Mouse (Mus musculus): Measurements from ENCODE around the gene Lnp1. TPM values are rescaled to one million over a fixed set of nuclear protein-coding genes. Genes with fewer than 3 reads are reported as not detected.
"Not testable (repeated sequence)": the region's sequence is repeated elsewhere in the genome, so short reads cannot be mapped to it uniquely, and the experiment has no call there.

The Lnp1 gene
- polyA plus RNA-seq (2015; fragmentation: Nextera tagmentation; extraction: Ambion mirVana), result 0.32 TPM in 1 of 2 replicates, not detected in the other

GRCm38 (mm10) chr16:56928023-56928422, at the start of gene Lnp1:
Gene Lnp1 (minus strand): TSS chr16:56928061.
- peak; percentile 50; the same call in 1 of the 2 replicates for ATAC-seq (ENCODE audit: low FRiP score)
- H3K27ac ChIP-seq (replicated peaks), result no peak within 1 kb of the TSS

GRCm38 (mm10) chr16:56974646-56975045, 46.8 kb upstream of the Lnp1 start:
- 67% methylated on average over 3 of the region's 3 CpGs for WGBS
- Histone ChIP-seq H3K4me2 (no peak overlapping the region), H3K36me3 (no peaks in the 10 kb centered on the region), H3K27ac (replicated peaks) (no peak overlapping the region), H3K27me3 (replicated peaks) (no peaks in the 10 kb centered on the region), H3K4me3 (replicated peaks) (no peak overlapping the region), H3K4me1 (no peaks in the 10 kb centered on the region), H3K9ac (replicated peaks) (no peak overlapping the region), H3K9me3 (replicated peaks) (no peaks in the 10 kb centered on the region)
- no peak for ATAC-seq (ENCODE audit: low FRiP score)

More at GRCm38 (mm10) chr16:56928023-56928422, at the start of gene Lnp1:
- WGBS, result 73% methylated on average over 3 of the region's 3 CpGs
- H3K4me1 ChIP-seq, result no peaks in the 10 kb centered on the region
- H3K27me3 ChIP-seq (replicated peaks), result no peaks in the 10 kb centered on the region
- no peak within 1 kb of the TSS for H3K4me2 ChIP-seq
- H3K36me3 ChIP-seq, result no peaks in the 10 kb centered on the region
- H3K9me3 ChIP-seq (replicated peaks), result 0 out of 2 replicates have a peak, but pooled peaks cover 3% of the 10 kb centered on the region
- H3K4me3 ChIP-seq (replicated peaks), result no peak within 1 kb of the TSS
- H3K9ac ChIP-seq (replicated peaks), result no peak within 1 kb of the TSS

GRCm38 (mm10) chr16:56958311-56958710, 30.4 kb upstream of the Lnp1 start:
- H3K27me3 ChIP-seq (replicated peaks); H3K4me3 ChIP-seq (replicated peaks); H3K9ac ChIP-seq (replicated peaks); H3K27ac ChIP-seq (replicated peaks); H3K9me3 ChIP-seq (replicated peaks); ATAC-seq (ENCODE audit: low FRiP score); H3K4me2 ChIP-seq; H3K36me3 ChIP-seq; H3K4me1 ChIP-seq: not testable (repeated sequence)
- 95% methylated on average over 2 of the region's 2 CpGs for WGBS

- no peak overlapping the region for H3K27ac ChIP-seq (replicated peaks)
- no peak overlapping the region for H3K4me3 ChIP-seq (replicated peaks)
- 89% methylated on average over 5 of the region's 5 CpGs for WGBS
- H3K9ac ChIP-seq (replicated peaks), result no peak overlapping the region
- no peaks in the 10 kb centered on the region for H3K27me3 ChIP-seq (replicated peaks)
- H3K9me3 ChIP-seq (replicated peaks), result no peaks in the 10 kb centered on the region
- H3K4me1 ChIP-seq, result no peaks in the 10 kb centered on the region
- no peak for ATAC-seq (ENCODE audit: low FRiP score)
- no peak overlapping the region for H3K4me2 ChIP-seq
- no peaks in the 10 kb centered on the region for H3K36me3 ChIP-seq
Observed at GRCm38 (mm10) chr16:56949085-56949484, 21.2 kb upstream of the Lnp1 start.

GRCm38 (mm10) chr16:56942341-56942740, 14.5 kb upstream of the Lnp1 start:
- H3K4me1 ChIP-seq, result no peaks in the 10 kb centered on the region
- H3K9ac ChIP-seq (replicated peaks), result no peak overlapping the region
- H3K36me3 ChIP-seq, result no peaks in the 10 kb centered on the region
- H3K4me3 ChIP-seq (replicated peaks), result no peak overlapping the region
- ATAC-seq (ENCODE audit: low FRiP score), result no peak
- H3K4me2 ChIP-seq, result no peak overlapping the region
- no peaks in the 10 kb centered on the region for H3K9me3 ChIP-seq (replicated peaks)
- WGBS, result 94% methylated on average over 2 of the region's 2 CpGs
- H3K27me3 ChIP-seq (replicated peaks), result no peaks in the 10 kb centered on the region
- H3K27ac ChIP-seq (replicated peaks), result no peak overlapping the region

GRCm38 (mm10) chr16:56920102-56920657, 7.7 kb downstream of the Lnp1 start:
- no peaks in the 10 kb centered on the region for H3K27me3 ChIP-seq (replicated peaks)
- no peak overlapping the region for H3K27ac ChIP-seq (replicated peaks)
- no peak overlapping the region for H3K4me2 ChIP-seq
- no peaks in the 10 kb centered on the region for H3K36me3 ChIP-seq
- no peaks in the 10 kb centered on the region for H3K9me3 ChIP-seq (replicated peaks)
- 30% methylated on average over 8 of the region's 8 CpGs for WGBS
- no peak overlapping the region for H3K4me3 ChIP-seq (replicated peaks)
- no peak overlapping the region for H3K9ac ChIP-seq (replicated peaks)
- no peaks in the 10 kb centered on the region for H3K4me1 ChIP-seq
- peak; percentile 92 for ATAC-seq (ENCODE audit: low FRiP score)

- ATAC-seq (ENCODE audit: low FRiP score), result no peak
- 90% methylated on average over 7 of the region's 7 CpGs for WGBS
- no peak overlapping the region for H3K4me2 ChIP-seq
- no peak overlapping the region for H3K4me3 ChIP-seq (replicated peaks)
- no peaks in the 10 kb centered on the region for H3K4me1 ChIP-seq
- H3K27me3 ChIP-seq (replicated peaks), result no peaks in the 10 kb centered on the region
- H3K9me3 ChIP-seq (replicated peaks), result no peaks in the 10 kb centered on the region
- H3K27ac ChIP-seq (replicated peaks), result no peak overlapping the region
- H3K36me3 ChIP-seq, result no peaks in the 10 kb centered on the region
- no peak overlapping the region for H3K9ac ChIP-seq (replicated peaks)
Observed at GRCm38 (mm10) chr16:56917230-56917629, 10.6 kb downstream of the Lnp1 start.

- Histone ChIP-seq H3K27me3 (replicated peaks) (no peaks in the 10 kb centered on the region), H3K27ac (replicated peaks) (no peak overlapping the region), H3K9me3 (replicated peaks) (no peaks in the 10 kb centered on the region), H3K4me3 (replicated peaks) (no peak overlapping the region), H3K4me1 (no peaks in the 10 kb centered on the region), H3K9ac (replicated peaks) (no peak overlapping the region), H3K4me2 (no peak overlapping the region), H3K36me3 (no peaks in the 10 kb centered on the region)
- no peak for ATAC-seq (ENCODE audit: low FRiP score)
- WGBS, result 72% methylated on average over 5 of the region's 5 CpGs
Observed at GRCm38 (mm10) chr16:56908986-56909385, 18.9 kb downstream of the Lnp1 start.

- H3K4me2 ChIP-seq; H3K27ac ChIP-seq (replicated peaks); H3K9ac ChIP-seq (replicated peaks); ATAC-seq (ENCODE audit: low FRiP score); H3K9me3 ChIP-seq (replicated peaks); H3K27me3 ChIP-seq (replicated peaks); H3K36me3 ChIP-seq; H3K4me3 ChIP-seq (replicated peaks); H3K4me1 ChIP-seq: not testable (repeated sequence)
- 60% methylated on average over 3 of the region's 3 CpGs for WGBS
Observed at GRCm38 (mm10) chr16:56902206-56902605, 25.7 kb downstream of the Lnp1 start.

- Histone ChIP-seq H3K27ac (replicated peaks) (no peak overlapping the region), H3K9me3 (replicated peaks) (no peaks in the 10 kb centered on the region), H3K9ac (replicated peaks) (no peak overlapping the region), H3K4me3 (replicated peaks) (no peak overlapping the region), H3K4me2 (no peak overlapping the region), H3K4me1 (no peaks in the 10 kb centered on the region), H3K27me3 (replicated peaks) (no peaks in the 10 kb centered on the region), H3K36me3 (no peaks in the 10 kb centered on the region)
- WGBS, result 88% methylated on average over 5 of the region's 5 CpGs
- ATAC-seq (ENCODE audit: low FRiP score), result no peak
Observed at GRCm38 (mm10) chr16:56891583-56891982, 36.3 kb downstream of the Lnp1 start.

- peak overlapping the region; percentile 41; the same call in 1 of the 2 replicates for H3K9ac ChIP-seq (replicated peaks)
- H3K9me3 ChIP-seq (replicated peaks), result no peaks in the 10 kb centered on the region
- 33% methylated on average over 9 of the region's 9 CpGs for WGBS
- H3K4me3 ChIP-seq (replicated peaks), result peak overlapping the region; percentile 50
- H3K4me2 ChIP-seq, result peak overlapping the region; percentile 79
- ATAC-seq (ENCODE audit: low FRiP score), result peak; percentile 8; the same call in 1 of the 2 replicates
- H3K27ac ChIP-seq (replicated peaks), result no peak overlapping the region
- no peaks in the 10 kb centered on the region for H3K27me3 ChIP-seq (replicated peaks)
- H3K4me1 ChIP-seq, result 0 out of 2 replicates have a peak, but pooled peaks cover 5% of the 10 kb centered on the region
- no peaks in the 10 kb centered on the region for H3K36me3 ChIP-seq
Observed at GRCm38 (mm10) chr16:56886616-56887116, 41.2 kb downstream of the Lnp1 start.

GRCm38 (mm10) chr16:56885824-56886615, 41.8 kb downstream of the Lnp1 start, which contains the start of gene Tmem45a:
Gene Tmem45a (minus strand): TSS chr16:56886166.
- H3K36me3 ChIP-seq, result no peaks in the 10 kb centered on the region
- H3K9ac ChIP-seq (replicated peaks), result peak within 1 kb of the TSS; percentile 41; the same call in 1 of the 2 replicates
- peak within 1 kb of the TSS; percentile 79 for H3K4me2 ChIP-seq
- H3K4me3 ChIP-seq (replicated peaks), result peak within 1 kb of the TSS; percentile 50
- H3K9me3 ChIP-seq (replicated peaks), result no peaks in the 10 kb centered on the region
- ATAC-seq (ENCODE audit: low FRiP score), result peak; percentile 99
- WGBS, result 6% methylated on average over 25 of the region's 25 CpGs
- 0 out of 2 replicates have a peak, but pooled peaks cover 5% of the 10 kb centered on the region for H3K4me1 ChIP-seq
- H3K27me3 ChIP-seq (replicated peaks), result no peaks in the 10 kb centered on the region
- H3K27ac ChIP-seq (replicated peaks), result no peak within 1 kb of the TSS

All from neural tube, embryonic 15.5 days (tissue).